Mouse (Mus musculus): Measurements from ENCODE around the gene Capn12.

DNA sequence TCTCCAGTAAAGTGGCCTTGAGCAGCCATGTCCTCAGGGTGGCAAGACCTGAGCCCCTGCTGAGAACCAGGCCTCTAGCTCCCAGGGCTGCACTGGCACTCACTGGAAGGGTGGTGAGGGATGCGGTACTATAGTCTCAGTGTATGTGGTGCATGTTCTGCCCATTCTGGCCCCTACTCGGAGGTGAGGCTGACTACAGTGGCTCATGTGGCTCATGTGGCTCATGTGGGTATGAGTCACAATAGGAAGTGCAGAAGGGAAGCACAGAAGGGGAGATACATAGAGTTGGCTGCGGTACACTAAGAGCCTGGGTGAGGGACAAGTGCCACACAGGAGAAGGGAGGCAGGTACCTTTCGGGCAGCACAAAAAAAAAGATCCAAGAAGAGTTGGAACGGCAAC is 26.0 kb downstream of the Capn12 start:
- TF ChIP-seq CTCF (conservative IDR thresholded peaks at IDR 0.05; ENCODE audit: low read length) (no peak), NANOG (IDR thresholded peaks at IDR 0.05; ENCODE audit: borderline replicate concordance, low read length) (no peak)

Data from E14TG2a.4 (cell line).